Mouse (Mus musculus) T-helper 17 cell (primary cell): ENCODE data around the gene Gm21560.

Experiments
- in situ Hi-C, 2 experiments: fragments of 300-600 bp; cut with MboI, MseI; formaldehyde crosslinking; loops; 1 replicate in 1 of 2; 2 replicates in 1 of 2; pipeline ENCODE4 v1.15.1; 2025; ENCODE audit warnings: high pct_unique_total_duplicates in 2 of 2

Gm21560 gene

GRCm38 (mm10) chr14:6219192-6219591, at the start of gene Gm21560:
Gene Gm21560 (minus strand): TSS chr14:6219292.
- in situ Hi-C loops, result loop anchor here (5.0 to 25.0 kb wide), 6 partner anchors 532 to 1967 kb away; partner anchors contain the start of genes 4930555G01Rik (in 2 of the 2) and Gm9603 (in 1 of the 2)

GRCm38 (mm10) chr14:6163538-6163937, 55.6 kb downstream of the Gm21560 start:
- in situ Hi-C loops, result loop anchor here (25.0 kb wide), 2 partner anchors 826 to 1601 kb away; partner anchors contain the start of genes Gm3047 (in 1 of the 2) and Gm3542 (in 1 of the 2)

DNA sequence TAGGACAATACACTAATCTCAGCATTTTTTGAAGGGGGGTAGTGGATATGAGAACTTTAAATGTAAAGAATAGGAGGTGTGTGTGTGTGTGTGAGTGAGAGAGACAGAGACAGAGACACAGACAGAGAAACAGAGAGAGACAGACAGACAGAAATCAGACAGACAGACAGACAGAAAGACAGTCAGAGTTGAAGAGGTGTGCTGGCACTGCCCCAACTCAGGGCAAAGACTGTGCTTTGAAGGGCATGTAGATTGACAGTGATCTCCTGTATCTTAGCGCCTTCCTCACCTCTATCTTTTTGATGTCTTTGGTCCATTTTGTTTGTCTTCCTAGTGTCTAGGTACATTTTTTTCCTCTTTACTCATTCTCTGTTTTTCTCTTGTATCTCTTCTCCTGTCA, 58.0 kb downstream of the Gm21560 start:
- in situ Hi-C loops, result loop anchor here (25.0 kb wide), 2 partner anchors 824 to 1599 kb away; partner anchors contain the start of genes Gm3047 (in 1 of the 2) and Gm3542 (in 1 of the 2)
